Mouse (Mus musculus) stomach, postnatal 0 days (tissue): Measurements from ENCODE around the gene Ces1d. TPM values are rescaled to one million over a fixed set of nuclear protein-coding genes. Genes with fewer than 3 reads are reported as not detected.
"Not testable (repeated sequence)": the region's sequence is repeated elsewhere in the genome, so short reads cannot be mapped to it uniquely, and the experiment has no call there.

ENCODE experiments used
- ATAC-seq: fragments of 200-750 bp; cut with Nextera tagmentation; 2 replicates; pipeline ENCODE4 v1.8.0; 2017; ENCODE audit not compliant: low FRiP score, low TSS enrichment
- DNase-seq: peaks from one replicate; pipeline ENCODE4 v3.0.0-alpha.2; 2016; ENCODE audit warnings: low spot score
- H3K27ac ChIP-seq: fragments of 300-500 bp; sonication (generic); replicated peaks from 2 replicates; pipeline ENCODE4 v1.5.1; 2014; ENCODE audit warnings: mild to moderate bottlenecking, control low read depth
- H3K27me3 ChIP-seq: fragments of 300-500 bp; sonication (generic); 2 replicates; pipeline ENCODE4 v1.6.1; 2014; ENCODE audit warnings: low read length; ENCODE audit not compliant: control insufficient read depth, insufficient read depth
- H3K36me3 ChIP-seq: fragments of 300-500 bp; sonication (generic); 2 replicates; pipeline ENCODE4 v1.6.1; 2014; ENCODE audit warnings: low read length, mixed read lengths; ENCODE audit not compliant: control insufficient read depth, insufficient read depth
- H3K4me1 ChIP-seq: fragments of 300-500 bp; sonication (generic); replicated peaks from 2 replicates; pipeline ENCODE4 v1.6.1; 2014; ENCODE audit warnings: antibody characterized with exemption; ENCODE audit not compliant: control insufficient read depth, insufficient read depth
- H3K4me2 ChIP-seq: fragments of 300-500 bp; sonication (generic); replicated peaks from 2 replicates; pipeline ENCODE4 v1.6.1; 2014; ENCODE audit warnings: low read depth, mild to moderate bottlenecking, control low read depth, moderate library complexity
- H3K4me3 ChIP-seq: fragments of 300-500 bp; sonication (generic); 2 replicates; pipeline ENCODE4 v1.5.1; 2014; ENCODE audit warnings: low read depth, low read length, control low read depth
- H3K9ac ChIP-seq: fragments of 300-500 bp; sonication (generic); 2 replicates; pipeline ENCODE4 v1.6.1; 2014; ENCODE audit warnings: mild to moderate bottlenecking, low read length, control low read depth, mixed read lengths
- H3K9me3 ChIP-seq: fragments of 300-500 bp; sonication (generic); 2 replicates; pipeline ENCODE4 v1.6.1; 2016; ENCODE audit warnings: low read length; ENCODE audit not compliant: control insufficient read depth
- CTCF ChIP-seq: IDR thresholded peaks from 2 replicates; pipeline ENCODE4 v1.5.1; 2016; ENCODE audit warnings: antibody characterized with exemption, low read depth, mild to moderate bottlenecking, moderate library complexity
- EP300 ChIP-seq: optimal IDR thresholded peaks from 2 replicates; pipeline ENCODE3; 2016; ENCODE audit warnings: antibody characterized with exemption
- WGBS: fragments of 180-500 bp; shearing (Covaris S2); extraction: QIAGEN DNeasy Blood & Tissue Kit; methylation state at CpG from one replicate; pipeline ENCODE4 v1.1.7; 2014; 5-methylcytosine and 5-hydroxymethylcytosine counted together
- polyA plus RNA-seq: library from polyadenylated mRNA; unstranded; fragments of >200 nt; fragmentation: Nextera tagmentation; extraction: Ambion mirVana; gene quantifications from 2 replicates; pipeline ENCODE4 v1.2.1, GENCODE M21; 2015

The Ces1d gene
- polyA plus RNA-seq, 1 experiment from 2014 or later = 1.1 TPM

DNA sequence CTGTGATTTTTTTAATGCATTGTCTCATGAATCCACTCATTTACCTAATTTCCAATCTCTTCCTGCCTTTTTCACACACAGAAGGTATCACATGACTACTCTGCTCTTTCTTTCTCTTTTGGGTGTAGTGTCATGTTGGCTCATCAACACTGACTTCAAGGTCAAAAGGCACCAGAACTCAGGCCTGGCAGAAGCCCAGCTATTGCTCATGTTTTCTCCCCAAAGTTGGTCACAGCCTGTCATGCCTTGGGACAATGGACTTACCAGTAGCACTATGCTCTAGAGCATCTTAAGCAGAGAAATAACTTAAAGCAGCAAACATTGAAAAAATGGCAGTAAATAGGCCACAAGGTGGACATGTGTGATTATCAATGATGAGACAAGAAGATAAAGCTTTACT, 13.5 kb upstream of the Ces1d start:
- ATAC-seq = no peak
- Histone ChIP-seq H3K4me2 (no peak overlapping the region), H3K9me3 (no peaks in the 10 kb centered on the region), H3K27ac (no peak overlapping the region), H3K9ac (no peak overlapping the region), H3K27me3 (no peaks in the 10 kb centered on the region), H3K4me1 (no peaks in the 10 kb centered on the region), H3K36me3 (no peaks in the 10 kb centered on the region), H3K4me3 (no peak overlapping the region)
- TF ChIP-seq EP300 = no peak
- DNase-seq = no peak

DNA sequence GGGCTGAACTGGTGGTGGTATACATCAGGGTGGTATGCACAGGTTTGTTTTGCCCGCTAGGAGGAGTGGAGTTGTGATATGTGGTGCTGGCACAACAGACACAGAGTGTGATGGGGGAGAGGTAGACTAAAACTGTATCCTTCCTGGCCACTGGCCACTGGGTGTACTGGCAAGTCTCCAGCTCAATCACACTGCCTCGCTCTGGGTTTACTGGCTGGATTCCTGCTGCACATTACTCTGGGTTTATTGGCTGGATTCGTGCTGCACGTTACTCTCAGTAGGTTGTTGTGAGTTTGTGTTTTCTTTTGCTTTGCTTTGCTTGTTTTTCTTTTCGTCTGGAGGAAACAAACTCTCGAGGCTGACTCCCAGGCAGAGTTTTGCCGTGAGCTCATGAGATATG, 1.5 kb upstream of the Ces1d start:
- 48% methylated on average over 7 of the region's 7 CpGs for WGBS
- H3K4me3 ChIP-seq, DNase-seq, H3K27me3 ChIP-seq, ATAC-seq, H3K9me3 ChIP-seq, H3K4me2 ChIP-seq, H3K9ac ChIP-seq, H3K4me1 ChIP-seq, H3K36me3 ChIP-seq, H3K27ac ChIP-seq: not testable (repeated sequence)

DNA sequence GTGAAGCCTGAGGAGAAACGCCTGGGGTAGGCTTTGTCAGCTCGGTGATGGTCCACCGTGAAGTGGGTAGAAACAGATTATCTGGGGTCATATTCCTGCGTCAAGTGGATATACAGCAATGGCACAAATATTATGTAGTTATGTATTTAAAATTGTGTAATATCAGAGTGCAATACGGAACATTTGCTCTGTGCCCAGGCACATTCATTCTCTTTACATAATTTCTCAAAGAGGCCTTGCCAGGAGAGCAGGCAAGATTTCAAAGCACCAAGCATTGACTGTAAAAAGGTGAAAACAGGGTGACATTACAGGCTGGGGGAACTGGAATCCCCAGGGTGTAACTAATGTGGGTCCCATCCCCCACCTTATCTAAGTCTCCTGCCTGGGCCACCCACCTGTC, 1.2 kb downstream of the Ces1d start:
- Histone ChIP-seq H3K9ac (no peak overlapping the region), H3K4me1 (no peaks in the 10 kb centered on the region), H3K4me3 (no peak overlapping the region), H3K36me3 (no peaks in the 10 kb centered on the region), H3K27me3 (no peaks in the 10 kb centered on the region), H3K27ac (no peak overlapping the region), H3K4me2 (no peak overlapping the region), H3K9me3 (no peaks in the 10 kb centered on the region)
- TF ChIP-seq CTCF (no peak), EP300 (no peak)
- ATAC-seq = no peak
- WGBS = 81% methylated on average over 5 of the region's 5 CpGs
- DNase-seq = no peak

DNA sequence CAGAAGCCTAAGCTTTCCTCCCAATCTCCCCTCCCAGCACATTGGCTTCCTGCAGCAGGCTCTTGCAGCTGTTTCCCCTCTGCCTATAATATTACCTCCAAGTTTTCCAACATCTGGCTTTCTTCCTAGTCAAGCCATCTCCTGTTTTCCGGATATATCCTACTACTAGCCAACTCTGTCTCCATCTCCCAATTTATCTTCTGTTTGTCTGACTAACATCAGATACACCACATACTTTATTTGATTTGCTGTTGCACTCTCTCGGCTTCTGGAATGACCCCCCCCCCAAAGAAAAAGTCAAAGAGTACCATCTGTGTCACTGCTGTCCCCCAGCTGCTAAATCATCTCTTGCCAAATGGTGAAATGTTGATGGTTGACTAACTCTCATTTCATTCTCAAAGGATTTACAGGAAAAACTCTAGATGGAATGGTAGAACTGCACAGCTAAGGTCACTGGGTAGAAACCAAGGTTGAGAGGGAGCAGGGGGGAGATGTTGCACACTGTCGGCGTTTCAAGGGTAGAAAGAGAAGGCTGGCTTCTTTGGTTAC, 17.0 kb downstream of the Ces1d start:
- WGBS = 51% methylated on average over 4 of the region's 4 CpGs
- no peak for ATAC-seq
- H3K4me1 ChIP-seq = no peaks in the 10 kb centered on the region
- TF ChIP-seq EP300 = no peak
- no peak for TF ChIP-seq CTCF
- H3K27me3 ChIP-seq = no peaks in the 10 kb centered on the region
- H3K4me2 ChIP-seq = no peak overlapping the region
- no peak overlapping the region for H3K9ac ChIP-seq
- H3K9me3 ChIP-seq = no peaks in the 10 kb centered on the region
- no peak overlapping the region for H3K27ac ChIP-seq
- no peak for DNase-seq
- H3K4me3 ChIP-seq = no peak overlapping the region
- no peaks in the 10 kb centered on the region for H3K36me3 ChIP-seq

DNA sequence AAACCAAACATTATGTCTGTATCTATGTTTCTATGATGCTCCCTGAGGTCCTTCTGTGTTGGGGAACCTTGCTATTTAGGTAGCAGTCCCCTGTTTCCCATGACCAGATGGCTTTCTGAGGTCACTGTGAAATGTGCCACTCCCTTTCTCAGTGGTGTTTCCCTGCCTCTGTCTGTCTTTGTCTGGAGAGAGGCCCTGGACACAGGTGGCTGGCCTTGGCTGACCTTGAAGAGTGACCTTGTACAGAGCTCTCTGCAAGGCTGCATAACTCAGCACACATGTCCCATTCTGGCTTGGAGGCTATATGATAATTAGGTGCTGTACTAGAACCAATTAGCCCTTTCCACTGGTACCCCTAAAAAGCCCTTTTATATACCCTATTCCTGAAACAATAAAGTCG, 21.0 kb downstream of the Ces1d start:
- DNase-seq (no peak), ATAC-seq (no peak)
- WGBS = 59% methylated on average over 1 of the region's 1 CpGs
- Histone ChIP-seq H3K4me1 (no peaks in the 10 kb centered on the region), H3K9ac (no peak overlapping the region), H3K27ac (no peak overlapping the region), H3K27me3 (no peaks in the 10 kb centered on the region), H3K9me3 (no peaks in the 10 kb centered on the region), H3K4me2 (no peak overlapping the region), H3K36me3 (no peaks in the 10 kb centered on the region), H3K4me3 (no peak overlapping the region)
- TF ChIP-seq CTCF (no peak), EP300 (no peak)

DNA sequence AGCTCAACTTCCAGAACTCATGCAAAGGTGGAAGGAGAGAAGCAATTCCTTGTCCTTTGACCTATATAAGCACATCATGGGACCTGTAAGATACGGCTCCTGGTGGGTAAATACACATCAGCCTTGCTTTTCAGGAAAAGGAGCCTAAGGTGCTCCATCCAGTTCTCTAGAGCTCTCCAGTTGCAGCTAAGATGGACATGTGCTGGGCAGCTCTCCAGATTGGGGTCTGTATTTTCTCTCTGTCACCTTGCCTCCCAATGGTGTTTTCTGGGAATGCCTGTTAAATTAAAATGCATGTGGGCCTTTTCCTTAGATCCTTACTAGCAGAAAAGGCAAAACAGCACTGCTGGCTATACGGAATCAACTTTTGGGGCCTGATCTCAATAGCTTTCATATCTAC, 23.1 kb downstream of the Ces1d start:
- TF ChIP-seq EP300 = no peak
- TF ChIP-seq CTCF = no peak
- ATAC-seq (no peak), DNase-seq (no peak)
- Histone ChIP-seq H3K4me2 (no peak overlapping the region), H3K27me3 (no peaks in the 10 kb centered on the region), H3K36me3 (no peaks in the 10 kb centered on the region), H3K9me3 (no peaks in the 10 kb centered on the region), H3K4me3 (no peak overlapping the region), H3K27ac (no peak overlapping the region), H3K4me1 (no peaks in the 10 kb centered on the region), H3K9ac (no peak overlapping the region)
- WGBS = 68% methylated on average over 2 of the region's 2 CpGs
